Mouse (Mus musculus) neural tube, embryonic 13.5 days (tissue): ENCODE data around the gene Cops4. TPM values are rescaled to one million over a fixed set of nuclear protein-coding genes. Genes with fewer than 3 reads are reported as not detected.

Experiments
- ATAC-seq: fragments of 200-750 bp; cut with Nextera tagmentation; 2 replicates; pipeline ENCODE4 v1.8.0; 2017; ENCODE audit warnings: low read depth, mild to moderate bottlenecking, moderate TSS enrichment, moderate library complexity
- H3K27ac ChIP-seq: fragments of 300-500 bp; sonication (generic); replicated peaks from 2 replicates; pipeline ENCODE4 v1.5.1; 2015; ENCODE audit warnings: moderate library complexity, mild to moderate bottlenecking, inconsistent platforms
- H3K27me3 ChIP-seq: fragments of 300-500 bp; sonication (generic); 2 replicates; pipeline ENCODE4 v1.6.1; 2015; ENCODE audit warnings: mild to moderate bottlenecking, inconsistent platforms
- H3K36me3 ChIP-seq: fragments of 300-500 bp; sonication (generic); 2 replicates; pipeline ENCODE4 v1.6.1; 2015; ENCODE audit warnings: mild to moderate bottlenecking, inconsistent platforms
- H3K4me1 ChIP-seq: fragments of 300-500 bp; sonication (generic); replicated peaks from 2 replicates; pipeline ENCODE4 v1.6.1; 2015; ENCODE audit warnings: inconsistent platforms
- H3K4me2 ChIP-seq: fragments of 300-500 bp; sonication (generic); 2 replicates; pipeline ENCODE4 v1.6.1; 2015; ENCODE audit warnings: inconsistent platforms, mild to moderate bottlenecking, moderate library complexity
- H3K4me3 ChIP-seq: fragments of 300-500 bp; sonication (generic); 2 replicates; pipeline ENCODE4 v1.5.1; 2015; ENCODE audit warnings: mild to moderate bottlenecking, inconsistent platforms
- H3K9ac ChIP-seq: fragments of 300-500 bp; sonication (generic); 2 replicates; pipeline ENCODE4 v1.6.1; 2015; ENCODE audit warnings: moderate library complexity, mild to moderate bottlenecking, inconsistent platforms
- H3K9me3 ChIP-seq: fragments of 300-500 bp; sonication (generic); 2 replicates; pipeline ENCODE4 v1.6.1; 2016; ENCODE audit warnings: inconsistent platforms
- WGBS: fragments of 180-500 bp; shearing (Covaris S2); methylation state at CpG from one replicate; pipeline ENCODE4 v1.1.7; 2015; 5-methylcytosine and 5-hydroxymethylcytosine counted together
- polyA plus RNA-seq: library from polyadenylated mRNA; unstranded; fragments of >200 nt; fragmentation: Nextera tagmentation; extraction: Ambion mirVana; gene quantifications from 2 replicates; pipeline ENCODE4 v1.2.1, GENCODE M21; 2015

Cops4 gene
- polyA plus RNA-seq, 1 experiment from 2014 or later, result 195 TPM

DNA sequence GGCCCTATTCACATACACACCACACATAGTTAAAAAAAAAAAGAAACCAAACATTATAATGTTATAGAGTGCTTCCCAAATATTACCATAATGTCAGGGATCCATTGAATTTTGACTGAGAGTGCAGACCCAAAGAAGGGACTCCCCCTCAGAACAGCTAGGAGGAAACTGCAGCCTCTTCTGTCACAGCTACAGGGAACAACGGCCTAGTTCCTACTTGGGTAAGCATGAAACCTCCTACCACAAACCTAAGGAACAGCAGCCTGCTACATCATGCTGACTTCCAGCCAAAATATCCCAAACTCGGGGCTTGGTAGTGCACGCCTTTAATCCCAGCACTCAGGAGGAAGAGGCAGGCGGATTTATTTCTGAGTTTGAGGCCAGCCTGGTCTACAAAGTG lies 31.2 kb downstream of the Cops4 start:
- Histone ChIP-seq H3K9ac (no peak overlapping the region), H3K27ac (no peak overlapping the region), H3K27me3 (no peaks in the 10 kb centered on the region), H3K36me3 (peaks cover 57% of the 10 kb centered on the region), H3K4me2 (no peak overlapping the region), H3K4me1 (no peaks in the 10 kb centered on the region), H3K9me3 (no peaks in the 10 kb centered on the region), H3K4me3 (no peak overlapping the region)
- ATAC-seq, result no peak
- 93% methylated on average over 4 of the region's 4 CpGs for WGBS

DNA sequence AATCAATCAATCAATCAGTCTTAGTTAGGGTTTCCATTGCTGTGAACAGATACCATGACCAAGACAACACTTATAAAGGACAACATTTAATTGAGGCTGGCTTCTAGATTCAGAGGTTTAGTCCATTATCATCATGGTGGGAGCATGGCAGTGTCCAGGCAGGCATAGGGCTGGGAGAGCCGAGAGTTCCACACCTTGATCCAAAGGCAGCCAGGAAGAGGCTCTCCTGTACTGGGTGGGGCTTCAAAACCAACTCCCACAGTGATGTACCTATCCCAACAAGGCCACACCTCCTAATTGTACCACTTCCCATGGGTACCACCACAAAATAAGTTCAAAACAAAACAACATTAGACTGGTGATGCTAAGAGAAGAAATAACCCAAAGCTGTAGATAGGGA lies 32.0 kb downstream of the Cops4 start:
- Histone ChIP-seq H3K4me2 (no peak overlapping the region), H3K36me3 (peaks cover 49% of the 10 kb centered on the region), H3K9me3 (no peaks in the 10 kb centered on the region), H3K27ac (no peak overlapping the region), H3K27me3 (no peaks in the 10 kb centered on the region), H3K9ac (no peak overlapping the region), H3K4me1 (no peaks in the 10 kb centered on the region), H3K4me3 (no peak overlapping the region)
- no peak for ATAC-seq
- WGBS, result 88% methylated on average over 1 of the region's 1 CpGs

DNA sequence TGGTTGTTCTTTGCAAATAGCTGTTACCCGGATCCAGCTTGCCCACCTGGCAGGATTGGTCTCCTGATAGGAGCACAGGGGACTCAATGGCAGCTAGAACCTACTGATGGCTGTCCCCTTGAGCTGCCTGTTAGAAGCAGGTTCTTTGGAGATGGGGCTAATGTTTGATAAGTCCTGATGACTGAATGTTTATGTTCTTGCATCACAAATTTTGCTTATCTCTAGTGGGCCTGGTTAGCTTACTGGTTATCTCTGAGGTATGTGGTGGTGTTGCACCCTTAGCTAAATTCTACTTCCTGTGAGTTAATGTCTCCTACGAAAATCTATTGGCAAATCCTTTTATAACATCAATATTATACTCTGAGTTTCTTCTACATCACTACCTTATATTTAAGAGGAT lies 33.8 kb downstream of the Cops4 start:
- Histone ChIP-seq H3K9ac (no peak overlapping the region), H3K4me2 (no peak overlapping the region)
- WGBS, result 78% methylated on average over 2 of the region's 2 CpGs

DNA sequence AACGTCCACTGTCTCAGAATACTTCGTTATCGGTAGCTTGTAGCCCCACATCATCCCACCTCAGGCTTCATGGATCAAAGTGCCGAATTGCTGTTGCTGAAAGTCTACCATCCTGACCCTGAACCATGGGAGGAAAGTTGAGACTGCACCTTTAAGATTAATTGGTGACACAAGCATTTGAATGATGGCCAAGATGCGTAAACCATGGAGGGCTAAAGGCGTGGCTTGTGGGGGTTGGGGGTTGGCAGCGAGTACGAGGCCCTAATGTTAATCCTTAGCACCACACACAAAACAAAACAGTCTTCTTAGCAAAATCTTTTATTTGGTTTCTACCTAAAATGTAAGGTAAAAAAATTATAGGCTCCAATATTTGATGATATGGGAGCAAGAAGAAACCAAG lies 35.3 kb downstream of the Cops4 start:
- WGBS, result 68% methylated on average over 8 of the region's 8 CpGs
- Histone ChIP-seq H3K9ac (no peak overlapping the region), H3K27ac (no peak overlapping the region), H3K4me2 (no peak overlapping the region), H3K9me3 (no peaks in the 10 kb centered on the region), H3K27me3 (no peaks in the 10 kb centered on the region), H3K4me3 (no peak overlapping the region), H3K36me3 (peaks cover 17% of the 10 kb centered on the region), H3K4me1 (no peaks in the 10 kb centered on the region)
- no peak for ATAC-seq

More for the DNA sequence above, 33.8 kb downstream of the Cops4 start:
- Histone ChIP-seq H3K4me1 (no peaks in the 10 kb centered on the region), H3K4me3 (no peak overlapping the region), H3K9me3 (no peaks in the 10 kb centered on the region), H3K27ac (no peak overlapping the region), H3K36me3 (peaks cover 32% of the 10 kb centered on the region), H3K27me3 (no peaks in the 10 kb centered on the region)
- ATAC-seq, result no peak

DNA sequence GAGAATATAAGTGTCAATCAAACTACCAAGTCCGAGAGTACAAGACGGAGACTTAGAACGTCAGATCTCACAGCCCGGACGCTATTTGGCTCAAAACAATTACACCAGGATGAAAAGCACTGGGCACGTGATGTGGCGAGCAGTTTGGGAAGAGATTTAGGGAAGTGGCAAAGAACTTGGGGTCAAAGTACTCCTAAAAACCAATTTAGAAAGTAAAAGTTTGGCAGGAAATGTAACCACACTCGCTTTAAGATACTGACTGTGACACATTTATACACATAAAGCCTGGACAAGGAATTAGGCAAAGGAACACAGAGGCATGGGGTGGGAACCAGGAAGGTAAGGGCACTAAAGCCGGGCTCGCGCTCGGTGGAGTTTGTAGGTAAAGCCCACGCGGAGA lies 38.9 kb downstream of the Cops4 start:
- Histone ChIP-seq H3K9ac (no peak overlapping the region), H3K9me3 (no peaks in the 10 kb centered on the region), H3K27ac (no peak overlapping the region), H3K27me3 (no peaks in the 10 kb centered on the region), H3K4me1 (no peaks in the 10 kb centered on the region), H3K4me3 (no peak overlapping the region), H3K36me3 (no peaks in the 10 kb centered on the region), H3K4me2 (no peak overlapping the region)
- 90% methylated on average over 14 of the region's 14 CpGs for WGBS
- ATAC-seq, result no peak

DNA sequence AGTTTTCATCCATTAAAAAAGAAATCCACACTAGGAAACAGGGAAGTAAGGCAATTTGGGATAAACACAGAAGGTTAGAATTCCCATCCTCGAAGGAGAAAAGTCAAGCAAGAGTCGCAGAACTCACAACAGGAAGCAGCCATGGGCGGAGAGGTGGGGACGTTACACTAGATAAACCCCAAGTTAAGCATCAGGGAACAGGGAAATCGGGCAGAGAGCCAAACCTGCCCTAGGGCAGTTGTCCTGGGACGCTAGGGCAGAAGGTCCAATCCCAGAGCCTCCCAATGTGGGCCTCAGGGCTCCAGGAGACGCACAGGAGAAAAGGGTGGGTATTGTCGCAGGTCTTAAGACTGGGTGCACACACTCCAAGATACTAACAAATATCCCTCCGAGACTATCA lies 39.4 kb downstream of the Cops4 start:
- Histone ChIP-seq H3K9ac (no peak overlapping the region), H3K4me2 (no peak overlapping the region), H3K27ac (no peak overlapping the region), H3K4me1 (no peaks in the 10 kb centered on the region), H3K9me3 (no peaks in the 10 kb centered on the region), H3K4me3 (no peak overlapping the region), H3K27me3 (no peaks in the 10 kb centered on the region), H3K36me3 (no peaks in the 10 kb centered on the region)
- no peak for ATAC-seq
- WGBS, result 72% methylated on average over 9 of the region's 9 CpGs

DNA sequence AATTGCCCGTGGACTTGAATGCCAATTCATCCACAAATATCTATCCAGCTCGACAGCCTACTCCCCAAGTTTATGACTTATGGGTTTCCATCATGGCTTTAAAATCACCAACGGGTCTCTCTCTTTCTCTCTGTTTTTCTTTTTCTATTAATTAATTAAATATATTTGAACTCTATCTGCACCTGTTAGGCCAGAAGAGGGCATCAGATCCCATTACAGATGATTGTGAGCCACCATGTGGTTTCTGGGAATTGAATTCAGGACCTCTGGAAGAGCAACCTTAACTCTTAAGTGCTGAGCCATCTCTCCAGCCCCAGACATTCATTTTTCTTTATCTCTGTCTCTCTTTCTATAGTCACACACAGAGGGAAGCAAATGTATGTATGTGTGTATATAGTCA lies 40.7 kb downstream of the Cops4 start:
- Histone ChIP-seq H3K4me1 (no peaks in the 10 kb centered on the region), H3K36me3 (no peaks in the 10 kb centered on the region), H3K9ac (no peak overlapping the region), H3K9me3 (no peaks in the 10 kb centered on the region), H3K4me3 (no peak overlapping the region), H3K27me3 (no peaks in the 10 kb centered on the region), H3K27ac (no peak overlapping the region), H3K4me2 (no peak overlapping the region)
- 83% methylated on average over 3 of the region's 3 CpGs for WGBS
- no peak for ATAC-seq

DNA sequence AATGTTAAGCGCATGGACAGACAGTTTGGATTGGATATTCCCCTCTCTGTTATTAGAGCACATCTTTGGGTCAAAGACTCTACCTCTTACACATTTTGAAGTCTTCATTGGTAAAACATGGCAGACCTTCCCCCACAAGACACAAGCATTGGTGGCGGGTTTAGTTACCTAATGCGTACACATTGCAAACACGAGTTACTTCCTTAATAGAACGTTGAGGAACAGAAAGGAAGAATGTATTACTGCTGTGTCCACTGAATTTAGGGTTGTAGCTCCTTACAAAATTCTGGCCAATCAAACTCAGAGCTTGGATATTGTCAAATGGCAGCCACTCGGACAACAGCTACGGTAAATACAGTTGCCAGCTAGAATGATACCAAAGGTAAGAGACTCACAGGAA lies 41.2 kb downstream of the Cops4 start:
- Histone ChIP-seq H3K36me3 (no peaks in the 10 kb centered on the region), H3K4me2 (no peak overlapping the region), H3K9ac (no peak overlapping the region), H3K27me3 (no peaks in the 10 kb centered on the region), H3K4me3 (no peak overlapping the region), H3K27ac (no peak overlapping the region), H3K4me1 (no peaks in the 10 kb centered on the region), H3K9me3 (no peaks in the 10 kb centered on the region)
- 96% methylated on average over 7 of the region's 7 CpGs for WGBS
- ATAC-seq, result no peak

DNA sequence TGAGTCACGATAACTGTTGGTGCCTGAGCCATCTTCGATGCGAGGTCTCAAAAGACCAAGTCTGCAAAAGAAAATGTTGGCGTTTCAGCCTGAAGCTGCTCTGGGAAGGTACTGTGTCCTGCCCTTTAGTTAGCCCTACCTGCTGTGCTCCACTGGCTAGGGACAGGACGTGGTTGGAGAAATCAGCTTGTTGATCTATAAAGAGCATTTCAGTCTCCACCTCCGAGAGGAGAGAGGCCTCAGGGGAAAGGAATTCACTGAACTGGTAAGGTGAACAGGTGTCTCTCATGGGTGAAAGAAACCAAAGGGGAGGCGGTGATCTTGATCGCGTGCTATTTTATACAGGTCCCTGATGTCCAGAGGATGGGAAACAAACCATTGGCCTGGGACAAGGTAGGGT lies 44.6 kb downstream of the Cops4 start:
- ATAC-seq, result no peak
- H3K27ac ChIP-seq, result no peak overlapping the region
- H3K4me3 ChIP-seq, result no peak overlapping the region
- H3K4me2 ChIP-seq, result no peak overlapping the region
- H3K9ac ChIP-seq, result no peak overlapping the region
- H3K36me3 ChIP-seq, result no peaks in the 10 kb centered on the region
- no peaks in the 10 kb centered on the region for H3K4me1 ChIP-seq
- 88% methylated on average over 9 of the region's 9 CpGs for WGBS
- H3K9me3 ChIP-seq, result no peaks in the 10 kb centered on the region
- no peaks in the 10 kb centered on the region for H3K27me3 ChIP-seq

DNA sequence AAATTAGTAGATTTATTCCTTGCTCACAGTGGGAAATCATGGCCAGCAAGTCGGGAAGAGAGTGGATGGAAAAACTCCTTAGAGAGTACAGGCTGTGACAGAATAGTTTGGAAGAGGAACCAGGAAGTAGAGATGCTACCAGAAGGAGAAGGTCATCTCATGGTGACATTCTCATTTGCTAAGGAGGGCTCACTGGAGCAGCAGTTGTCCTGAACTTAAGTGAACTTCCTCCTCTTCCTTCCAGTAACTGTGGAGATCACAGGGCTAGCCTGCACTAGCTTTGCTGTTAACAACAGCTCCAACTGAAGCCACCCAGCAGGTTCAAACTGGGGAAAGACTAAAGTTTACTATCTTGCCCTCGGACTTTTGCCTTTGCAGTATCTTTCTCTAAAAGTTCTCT lies 48.7 kb downstream of the Cops4 start:
- no peak for ATAC-seq

DNA sequence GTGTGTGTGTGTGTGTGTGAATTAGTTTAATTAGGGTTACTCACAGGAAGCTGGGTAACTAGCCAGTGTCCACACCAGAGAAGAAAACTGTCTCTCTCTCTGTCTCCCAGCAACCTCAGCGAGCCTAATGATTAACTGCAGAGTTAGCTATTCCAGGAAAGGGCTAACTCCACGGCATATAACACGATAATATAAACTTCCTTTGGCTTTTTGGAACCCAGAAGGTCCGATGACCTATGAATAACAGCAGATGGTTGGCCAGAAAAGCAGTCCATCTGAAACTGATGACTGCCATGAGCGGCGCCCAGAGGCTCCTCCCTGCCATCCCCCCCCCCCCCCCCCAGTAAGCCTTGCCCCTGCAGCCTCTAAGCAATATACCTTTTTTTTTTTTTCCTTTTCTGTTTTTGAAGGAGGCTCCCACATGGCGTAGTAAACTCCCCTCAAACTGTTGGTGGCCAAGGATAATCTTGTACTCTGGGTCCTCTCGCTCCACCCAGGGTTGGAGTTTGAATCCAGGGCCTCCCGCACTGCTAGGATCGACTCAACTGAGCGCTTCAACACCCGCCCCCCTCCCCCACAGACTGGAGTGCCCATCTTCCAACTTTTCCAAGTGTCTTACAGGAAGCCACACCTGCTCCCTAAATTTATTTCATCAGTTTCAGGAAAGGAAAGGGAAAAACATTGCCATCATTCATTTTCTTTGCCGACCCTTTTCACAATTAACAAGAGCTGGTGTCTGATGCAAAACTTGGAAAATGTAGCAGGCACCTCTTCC lies 49.3 kb downstream of the Cops4 start:
- Histone ChIP-seq H3K36me3 (no peaks in the 10 kb centered on the region), H3K9ac (no peak overlapping the region), H3K27me3 (no peaks in the 10 kb centered on the region), H3K4me1 (no peaks in the 10 kb centered on the region), H3K27ac (no peak overlapping the region), H3K4me2 (no peak overlapping the region), H3K4me3 (no peak overlapping the region), H3K9me3 (no peaks in the 10 kb centered on the region)
- no peak for ATAC-seq
- WGBS, result 83% methylated on average over 13 of the region's 13 CpGs

More for the DNA sequence above, 48.7 kb downstream of the Cops4 start:
- H3K9me3 ChIP-seq, result no peaks in the 10 kb centered on the region
- H3K4me1 ChIP-seq, result no peaks in the 10 kb centered on the region
- no peaks in the 10 kb centered on the region for H3K27me3 ChIP-seq
- H3K9ac ChIP-seq, result no peak overlapping the region
- H3K36me3 ChIP-seq, result no peaks in the 10 kb centered on the region
- no peak overlapping the region for H3K27ac ChIP-seq
- WGBS, result 84% methylated on average over 2 of the region's 2 CpGs
- no peak overlapping the region for H3K4me2 ChIP-seq
- H3K4me3 ChIP-seq, result no peak overlapping the region

DNA sequence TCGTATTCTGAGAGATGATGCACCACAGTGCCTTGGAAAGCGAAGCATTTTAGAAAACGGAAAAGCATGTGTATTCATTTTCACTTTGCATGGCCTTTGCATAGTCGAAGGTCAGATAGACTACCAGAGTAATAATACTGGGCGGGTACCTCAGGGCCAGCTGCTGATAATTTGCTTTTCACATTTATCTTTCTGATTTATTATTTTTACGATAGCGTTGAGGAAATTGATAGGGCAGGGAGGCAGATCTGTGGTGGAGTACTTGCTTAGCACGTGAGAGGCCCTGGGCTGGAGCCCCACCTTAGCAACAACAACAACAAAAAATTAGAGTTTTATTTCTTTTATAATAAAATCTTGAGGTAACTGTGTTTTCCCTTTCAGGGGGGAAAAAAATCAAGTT lies 50.1 kb downstream of the Cops4 start:
- WGBS, result 90% methylated on average over 8 of the region's 8 CpGs
- ATAC-seq, result no peak
- Histone ChIP-seq H3K36me3 (no peaks in the 10 kb centered on the region), H3K4me2 (no peak overlapping the region), H3K27me3 (no peaks in the 10 kb centered on the region), H3K4me1 (no peaks in the 10 kb centered on the region), H3K27ac (no peak overlapping the region), H3K9ac (no peak overlapping the region), H3K4me3 (no peak overlapping the region), H3K9me3 (no peaks in the 10 kb centered on the region)

DNA sequence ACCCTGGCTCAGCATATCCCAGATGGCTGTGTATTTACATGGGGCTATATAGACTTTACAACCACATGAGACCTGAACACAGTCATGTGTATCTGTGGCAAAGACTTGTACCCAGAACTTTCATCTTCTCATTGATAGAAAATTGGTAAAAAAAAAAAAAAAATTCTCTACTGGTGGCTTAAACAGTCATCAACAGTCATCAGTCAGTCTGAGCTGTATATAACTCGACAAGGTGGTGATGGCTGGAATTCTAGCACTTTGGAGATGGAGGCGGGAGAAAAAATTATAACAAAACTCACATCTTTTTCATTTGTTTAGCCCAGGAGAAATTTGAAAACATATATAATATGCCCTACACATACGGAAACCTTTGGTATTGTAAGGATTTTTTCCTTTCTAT lies 50.7 kb downstream of the Cops4 start:
- H3K9ac ChIP-seq, result no peak overlapping the region
- no peak overlapping the region for H3K4me3 ChIP-seq
- no peaks in the 10 kb centered on the region for H3K36me3 ChIP-seq
- no peaks in the 10 kb centered on the region for H3K27me3 ChIP-seq
- no peaks in the 10 kb centered on the region for H3K9me3 ChIP-seq
- H3K4me1 ChIP-seq, result no peaks in the 10 kb centered on the region
- H3K4me2 ChIP-seq, result no peak overlapping the region
- H3K27ac ChIP-seq, result no peak overlapping the region
- WGBS, result 89% methylated on average over 3 of the region's 3 CpGs
- no peak for ATAC-seq
